7 mouse cellular contexts compared by ENCODE assay signal in genomic region chrX:73949341-73949740, GRCm38 (mm10).
"Had no signal": no experiment of that assay in that cellular context is flagged by ENCODE, and none has a peak within 500 bp of the region (broad histone marks: within the 10 kb centered on the region; RNA-seq: fewer than 3 reads in every experiment).

No protein-coding gene starts in this region.

- H3K9ac ChIP-seq: limb, embryonic 12.5 days; liver, embryonic 14.5 days; stomach, embryonic 15.5 days had no signal

- H3K9me3 ChIP-seq: limb, embryonic 12.5 days; stomach, embryonic 15.5 days had no signal

- H3K27ac ChIP-seq: hindbrain, postnatal 0 days; layer of hippocampus, adult 2 months; limb, embryonic 12.5 days; liver, embryonic 14.5 days; stomach, embryonic 15.5 days had no signal

- H3K27me3 ChIP-seq: limb, embryonic 12.5 days; stomach, embryonic 15.5 days had no signal

- H3K4me3 ChIP-seq: layer of hippocampus, adult 2 months; limb, embryonic 12.5 days; stomach, embryonic 15.5 days had no signal

- DNase-seq: lung, adult 2 months; right cerebral cortex, postnatal 14 days had no signal

- H3K4me1 ChIP-seq: limb, embryonic 12.5 days; stomach, embryonic 15.5 days had no signal

- H3K4me2 ChIP-seq: limb, embryonic 12.5 days; stomach, embryonic 15.5 days had no signal
